Comparison of ENCODE assay signal across 12 mouse cellular contexts in the genomic region with DNA sequence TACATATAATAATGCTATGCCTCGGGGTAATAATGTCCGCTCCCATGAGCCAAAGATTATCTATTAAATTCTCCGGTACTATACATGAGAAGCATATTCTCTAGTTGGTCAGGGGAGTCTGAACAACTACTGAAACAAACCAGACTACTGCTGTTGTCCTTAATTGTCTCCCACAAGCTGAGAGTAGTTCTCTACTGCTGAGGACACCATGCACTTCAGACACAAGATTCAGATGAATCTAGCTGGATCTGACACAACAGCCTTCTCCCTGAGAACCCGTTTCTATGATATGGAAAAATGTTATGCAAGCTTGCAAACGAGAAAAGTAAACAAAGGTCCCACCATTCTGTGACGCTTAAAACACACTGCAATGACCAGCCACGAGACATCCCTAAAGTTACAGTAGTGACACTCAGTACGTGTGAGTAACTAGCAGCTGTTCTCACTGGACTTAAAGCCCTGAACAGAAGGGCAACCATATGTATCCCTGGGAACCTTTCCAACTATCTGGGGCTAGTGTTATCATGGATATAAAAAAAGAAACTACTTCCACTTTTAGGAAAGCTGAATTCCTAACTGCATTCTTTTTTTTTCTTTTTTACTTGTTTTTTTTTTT.
A peak's percentile ranks its signal among the peaks of the same experiment; 100 is the strongest.
DNase-seq lines count a peak whose midpoint lies in the region; ATAC-seq and TF ChIP-seq lines count a peak whose summit lies in the region.
"Had no signal": no experiment of that assay in that cellular context is flagged by ENCODE, and none has a peak within 500 bp of the region (broad histone marks: within the 10 kb centered on the region; RNA-seq: fewer than 3 reads in every experiment).

No protein-coding gene starts in this region.

- DNase-seq in hindbrain, postnatal 0 days (ENCODE audit: low spot score), result peak; percentile 71
- no peak for DNase-seq in hindbrain, embryonic 10.5 days (ENCODE audit: low spot score)
- DNase-seq in cerebellum, adult 2 months, result peak; percentile 19 to 66
- DNase-seq in frontal cortex, postnatal 36 days (ENCODE audit: low spot score in 2 of 2), result peak; percentile 29 to 81
- no peak for DNase-seq in gastrocnemius, postnatal 25 days
- no peak for DNase-seq in heart, postnatal 14 days
- DNase-seq: kidney, postnatal 14 days had no signal

- no peaks in the 10 kb centered on the region for H3K36me3 ChIP-seq in hindbrain, postnatal 0 days (ENCODE audit: insufficient read depth, low read length)
- no peaks in the 10 kb centered on the region for H3K36me3 ChIP-seq in hindbrain, embryonic 10.5 days
- no peaks in the 10 kb centered on the region for H3K36me3 ChIP-seq in limb, embryonic 13.5 days
- H3K36me3 ChIP-seq: neural tube, embryonic 15.5 days had no signal

- H3K4me1 ChIP-seq in hindbrain, postnatal 0 days (ENCODE audit: insufficient read depth, low read length), result no peaks in the 10 kb centered on the region
- no peaks in the 10 kb centered on the region for H3K4me1 ChIP-seq in hindbrain, embryonic 10.5 days (replicated peaks)
- no peaks in the 10 kb centered on the region for H3K4me1 ChIP-seq in cerebellum, adult 2 months (ENCODE audit: control insufficient read depth, insufficient read depth, low read length)
- peaks cover 6% of the 10 kb centered on the region for H3K4me1 ChIP-seq in limb, embryonic 13.5 days
- H3K4me1 ChIP-seq: neural tube, embryonic 15.5 days had no signal

- intact Hi-C loops in heart, postnatal 14 days (cut with DNase I), result no loop called here

- TF ChIP-seq POLR2A in cerebellum, adult 2 months (IDR thresholded peaks at IDR 0.05; ENCODE audit: borderline replicate concordance, insufficient read depth, low read length), result no peak

- 63% methylated on average over 8 of the region's 8 CpGs for WGBS in hindbrain, postnatal 0 days
- 90% methylated on average over 8 of the region's 8 CpGs for WGBS in hindbrain, embryonic 10.5 days
- WGBS in cerebellum, adult 2 months, result 33% methylated on average over 8 of the region's 8 CpGs
- 66% methylated on average over 8 of the region's 8 CpGs for WGBS in limb, embryonic 13.5 days

- no peaks in the 10 kb centered on the region for H3K27me3 ChIP-seq in hindbrain, postnatal 0 days (ENCODE audit: insufficient read depth, low read length)
- no peaks in the 10 kb centered on the region for H3K27me3 ChIP-seq in hindbrain, embryonic 10.5 days (ENCODE audit: insufficient read depth, poor library complexity, severe bottlenecking)
- no peaks in the 10 kb centered on the region for H3K27me3 ChIP-seq in cerebellum, adult 2 months (ENCODE audit: control insufficient read depth, insufficient read depth, low read length)
- H3K27me3 ChIP-seq in limb, embryonic 13.5 days, result no peaks in the 10 kb centered on the region
- H3K27me3 ChIP-seq: CH12.LX; neural tube, embryonic 15.5 days had no signal

- H3K9me3 ChIP-seq in hindbrain, postnatal 0 days (ENCODE audit: low read length), result no peaks in the 10 kb centered on the region
- H3K9me3 ChIP-seq in hindbrain, embryonic 10.5 days, result no peaks in the 10 kb centered on the region
- H3K9me3 ChIP-seq in limb, embryonic 13.5 days, result no peaks in the 10 kb centered on the region
- H3K9me3 ChIP-seq: neural tube, embryonic 15.5 days had no signal

- H3K9ac ChIP-seq in hindbrain, postnatal 0 days (replicated peaks; ENCODE audit: low read length), result no peak overlapping the region
- no peak overlapping the region for H3K9ac ChIP-seq in limb, embryonic 13.5 days
- H3K9ac ChIP-seq: neural tube, embryonic 15.5 days had no signal

- H3K4me3 ChIP-seq in hindbrain, postnatal 0 days (ENCODE audit: low read length), result no peak overlapping the region
- no peak overlapping the region for H3K4me3 ChIP-seq in hindbrain, embryonic 10.5 days
- H3K4me3 ChIP-seq in cerebellum, adult 2 months (replicated peaks; ENCODE audit: insufficient read depth, low read depth, low read length), result no peak overlapping the region
- no peak overlapping the region for H3K4me3 ChIP-seq in limb, embryonic 13.5 days
- H3K4me3 ChIP-seq: neural tube, embryonic 15.5 days had no signal

- ATAC-seq in hindbrain, postnatal 0 days, result peak; percentile 86
- ATAC-seq in limb, embryonic 13.5 days (ENCODE audit: low FRiP score, low read depth), result no peak; the same call in 1 of the 2 replicates
- ATAC-seq in megakaryocyte progenitor cell, adult 5-6 weeks (replicated peaks; ENCODE audit: poor library complexity), result no peak

- TF ChIP-seq CTCF in hindbrain, postnatal 0 days (IDR thresholded peaks at IDR 0.05; ENCODE audit: low read depth), result no peak
- no peak for TF ChIP-seq CTCF in cerebellum, adult 2 months (IDR thresholded peaks at IDR 0.05; ENCODE audit: borderline replicate concordance, insufficient read depth, low read depth, low read length)

- no peak overlapping the region for H3K27ac ChIP-seq in hindbrain, postnatal 0 days
- no peak overlapping the region for H3K27ac ChIP-seq in hindbrain, embryonic 10.5 days
- H3K27ac ChIP-seq in cerebellum, adult 2 months (ENCODE audit: insufficient read depth, low read length), result no peak overlapping the region
- H3K27ac ChIP-seq in limb, embryonic 13.5 days, result peak overlapping the region; percentile 72; the same call in 1 of the 2 replicates
- H3K27ac ChIP-seq: neural tube, embryonic 15.5 days had no signal

- H3K4me2 ChIP-seq in hindbrain, postnatal 0 days (ENCODE audit: low read depth, low read length), result no peak overlapping the region
- H3K4me2 ChIP-seq in limb, embryonic 13.5 days (replicated peaks), result no peak overlapping the region
- H3K4me2 ChIP-seq: heart, embryonic 11.5 days; neural tube, embryonic 15.5 days had no signal

Comparison
In these comparisons a context has a peak if more than half of its experiments do, and no peak if none do; other contexts are left out.
1. DNase-seq: peak in hindbrain, postnatal 0 days (single experiment), cerebellum, adult 2 months (2 of 2) and frontal cortex, postnatal 36 days (2 of 2); none in hindbrain, embryonic 10.5 days (single experiment), gastrocnemius, postnatal 25 days (single experiment) and heart, postnatal 14 days (0 of 2).